Mouse (Mus musculus) liver, embryonic 15.5 days (tissue): ENCODE data around the gene Gata3. TPM values are rescaled to one million over a fixed set of nuclear protein-coding genes. Genes with fewer than 3 reads are reported as not detected.

Experiments used
- ATAC-seq: fragments of 200-750 bp; cut with Nextera tagmentation; 2 replicates; pipeline ENCODE4 v1.8.0; 2017; ENCODE audit warnings: moderate number of reproducible peaks, mild to moderate bottlenecking, moderate library complexity; ENCODE audit not compliant: insufficient read depth
- H3K27ac ChIP-seq: fragments of 300-500 bp; sonication (generic); replicated peaks from 2 replicates; pipeline ENCODE4 v1.5.1; 2015; ENCODE audit warnings: mild to moderate bottlenecking, inconsistent platforms
- H3K27me3 ChIP-seq: fragments of 300-500 bp; sonication (generic); 2 replicates; pipeline ENCODE4 v1.6.1; 2015; ENCODE audit warnings: mild to moderate bottlenecking, inconsistent platforms
- H3K36me3 ChIP-seq: fragments of 300-500 bp; sonication (generic); replicated peaks from 2 replicates; pipeline ENCODE4 v1.6.1; 2015; ENCODE audit warnings: moderate library complexity, mild to moderate bottlenecking, inconsistent platforms
- H3K4me1 ChIP-seq: fragments of 300-500 bp; sonication (generic); replicated peaks from 2 replicates; pipeline ENCODE4 v1.6.1; 2015; ENCODE audit warnings: inconsistent platforms
- H3K4me2 ChIP-seq: fragments of 300-500 bp; sonication (generic); 2 replicates; pipeline ENCODE4 v1.6.1; 2015; ENCODE audit warnings: moderate library complexity, mild to moderate bottlenecking, inconsistent platforms
- H3K4me3 ChIP-seq: fragments of 300-500 bp; sonication (generic); replicated peaks from 2 replicates; pipeline ENCODE4 v1.5.1; 2015; ENCODE audit warnings: mild to moderate bottlenecking, inconsistent platforms
- H3K9ac ChIP-seq: fragments of 300-500 bp; sonication (generic); 2 replicates; pipeline ENCODE4 v1.6.1; 2015; ENCODE audit warnings: moderate library complexity, mild to moderate bottlenecking, inconsistent platforms
- H3K9me3 ChIP-seq: fragments of 300-500 bp; sonication (generic); replicated peaks from 2 replicates; pipeline ENCODE4 v1.6.1; 2016; ENCODE audit warnings: inconsistent platforms
- whole genome bisulfite sequencing: fragments of 180-500 bp; shearing (Covaris S2); methylation state at CpG from one replicate; pipeline ENCODE4 v1.1.7; 2015; ENCODE audit warnings: mixed read lengths; ENCODE audit not compliant: insufficient replicate concordance; 5-methylcytosine and 5-hydroxymethylcytosine counted together
- polyA plus RNA-seq: library from polyadenylated mRNA; unstranded; fragments of >200 nt; fragmentation: Nextera tagmentation; extraction: Ambion mirVana; gene quantifications from 2 replicates; pipeline ENCODE4 v1.2.1, GENCODE M21; 2015

Gata3 gene
- polyA plus RNA-seq, 1 experiment from 2014 or later: 1.1 TPM

DNA sequence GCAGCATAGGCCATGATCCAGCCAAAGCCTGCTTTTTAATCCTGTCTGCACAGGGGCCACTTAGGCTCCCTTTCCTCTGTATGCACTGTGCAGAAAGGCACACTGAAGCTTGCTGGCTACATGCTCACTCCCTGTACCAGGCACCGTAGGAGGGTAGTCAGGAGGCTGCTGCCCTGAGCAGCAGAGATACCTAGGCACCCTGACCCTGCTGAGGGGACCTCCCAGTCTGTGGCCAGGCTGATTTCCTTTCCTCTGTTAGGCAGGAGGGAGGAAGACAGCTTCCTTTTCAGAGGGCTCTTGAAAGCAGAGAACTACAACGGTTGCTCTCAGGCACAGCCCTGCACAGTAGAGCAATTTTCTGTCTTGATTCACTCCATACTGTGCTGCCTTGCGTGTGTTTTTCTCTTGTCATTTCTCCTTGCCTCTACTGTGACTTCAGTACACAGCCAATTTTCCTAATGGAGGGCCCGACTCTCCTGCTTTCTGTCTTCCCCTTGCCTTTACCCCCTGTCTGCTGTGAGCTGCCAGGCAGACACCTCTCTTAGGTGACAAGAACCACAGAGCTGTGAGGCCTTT is 18.6 kb downstream of the Gata3 start:
- Histone ChIP-seq H3K27ac (no peak overlapping the region), H3K4me2 (no peak overlapping the region), H3K4me3 (no peak overlapping the region), H3K4me1 (peaks cover 5% of the 10 kb centered on the region; the same call in 1 of the 2 replicates), H3K27me3 (peaks cover 80% of the 10 kb centered on the region), H3K9me3 (no peaks in the 10 kb centered on the region), H3K9ac (no peak overlapping the region), H3K36me3 (no peaks in the 10 kb centered on the region)
- 16% methylated on average over 4 of the region's 4 CpGs for WGBS
- no peak for ATAC-seq

DNA sequence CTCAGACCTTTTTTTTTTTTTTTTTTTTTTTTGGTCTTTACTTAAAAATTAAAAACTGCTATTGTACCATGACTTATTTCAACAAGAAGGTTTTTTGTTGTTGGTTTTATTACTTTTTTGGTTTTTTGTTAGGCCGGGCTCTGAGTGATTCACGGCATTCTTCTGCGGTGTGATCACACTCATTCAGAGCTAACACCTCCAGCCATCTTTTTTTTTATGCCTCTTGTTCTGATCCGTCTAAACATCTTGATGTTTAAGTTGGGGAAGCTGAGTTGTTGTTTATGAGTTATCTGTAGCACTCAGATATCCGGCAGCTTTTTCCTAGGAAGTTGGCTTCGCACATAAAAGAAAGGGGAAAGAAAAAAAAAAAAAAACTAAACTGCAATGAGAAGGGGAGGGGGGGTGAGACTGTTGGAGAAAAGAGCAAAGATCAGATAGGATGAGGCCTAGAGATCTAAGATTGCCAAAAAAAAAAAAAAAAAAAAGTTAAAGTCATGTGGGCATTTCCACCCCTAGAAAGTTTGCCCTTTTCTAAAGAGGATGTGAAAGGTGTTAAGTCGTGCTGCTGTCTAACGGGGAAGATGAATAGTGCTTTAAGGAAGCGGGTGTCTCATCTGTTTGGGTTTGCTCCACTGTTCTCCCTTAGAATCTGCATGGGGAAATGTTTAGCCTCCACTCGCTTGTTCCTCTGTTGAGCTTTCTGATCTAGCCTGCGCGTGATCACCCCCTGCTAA is 22.6 kb downstream of the Gata3 start:
- WGBS: 26% methylated on average over 12 of the region's 12 CpGs
- no peak overlapping the region for H3K27ac ChIP-seq

DNA sequence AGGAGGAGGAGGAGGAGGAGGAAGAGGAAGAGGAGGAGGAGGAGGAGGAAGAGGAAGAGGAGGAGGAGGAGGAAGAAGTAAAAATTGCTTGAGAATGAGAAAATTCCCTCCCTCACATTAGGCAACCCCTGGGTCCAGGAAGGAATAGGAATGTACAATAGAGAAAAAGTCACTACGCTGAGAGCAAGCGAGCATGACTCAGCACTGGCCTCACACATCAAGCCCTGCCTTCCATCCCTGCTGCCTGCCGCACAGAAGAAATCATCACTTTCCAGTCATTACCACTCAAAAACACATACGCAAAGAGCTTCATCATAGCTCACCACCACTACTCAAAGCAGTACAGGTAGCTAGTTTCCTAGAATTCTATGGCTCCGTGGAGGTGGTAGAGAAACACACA is 29.1 kb downstream of the Gata3 start:
- Histone ChIP-seq H3K9ac (no peak overlapping the region), H3K4me1 (no peaks in the 10 kb centered on the region), H3K36me3 (no peaks in the 10 kb centered on the region), H3K27me3 (no peaks in the 10 kb centered on the region), H3K4me3 (no peak overlapping the region), H3K9me3 (no peaks in the 10 kb centered on the region), H3K27ac (no peak overlapping the region), H3K4me2 (no peak overlapping the region)
- no peak for ATAC-seq
- WGBS: 41% methylated on average over 5 of the region's 5 CpGs

More for the DNA sequence above, 22.6 kb downstream of the Gata3 start:
- H3K4me1 ChIP-seq: no peaks in the 10 kb centered on the region
- peaks cover 41% of the 10 kb centered on the region for H3K27me3 ChIP-seq
- no peak for ATAC-seq
- H3K4me2 ChIP-seq: no peak overlapping the region
- no peak overlapping the region for H3K4me3 ChIP-seq
- H3K36me3 ChIP-seq: no peaks in the 10 kb centered on the region
- H3K9ac ChIP-seq: no peak overlapping the region
- H3K9me3 ChIP-seq: no peaks in the 10 kb centered on the region

DNA sequence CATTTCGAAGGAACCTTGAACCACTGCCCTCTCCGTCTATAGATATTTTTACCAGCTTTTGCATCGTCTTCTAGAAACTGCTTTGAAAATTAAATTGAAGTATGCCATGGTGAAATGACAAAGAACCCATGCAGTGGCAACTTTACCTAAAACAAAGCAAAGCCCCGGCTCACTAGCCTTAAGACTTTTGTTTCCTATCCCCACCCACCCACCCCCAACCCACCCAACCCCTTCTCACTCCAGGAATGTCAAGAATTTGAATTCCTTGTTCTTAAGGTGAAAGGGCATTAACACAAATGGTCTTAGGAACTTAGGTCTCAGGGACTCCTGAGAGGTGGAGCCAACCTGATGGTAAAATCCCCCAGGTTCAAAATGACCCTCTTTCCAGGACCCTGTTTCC is 34.0 kb downstream of the Gata3 start:
- no peaks in the 10 kb centered on the region for H3K9me3 ChIP-seq
- H3K4me3 ChIP-seq: no peak overlapping the region
- H3K4me1 ChIP-seq: no peaks in the 10 kb centered on the region
- H3K27ac ChIP-seq: no peak overlapping the region
- WGBS: 46% methylated on average over 4 of the region's 4 CpGs
- no peak overlapping the region for H3K9ac ChIP-seq
- H3K36me3 ChIP-seq: no peaks in the 10 kb centered on the region
- no peaks in the 10 kb centered on the region for H3K27me3 ChIP-seq
- no peak for ATAC-seq
- no peak overlapping the region for H3K4me2 ChIP-seq

DNA sequence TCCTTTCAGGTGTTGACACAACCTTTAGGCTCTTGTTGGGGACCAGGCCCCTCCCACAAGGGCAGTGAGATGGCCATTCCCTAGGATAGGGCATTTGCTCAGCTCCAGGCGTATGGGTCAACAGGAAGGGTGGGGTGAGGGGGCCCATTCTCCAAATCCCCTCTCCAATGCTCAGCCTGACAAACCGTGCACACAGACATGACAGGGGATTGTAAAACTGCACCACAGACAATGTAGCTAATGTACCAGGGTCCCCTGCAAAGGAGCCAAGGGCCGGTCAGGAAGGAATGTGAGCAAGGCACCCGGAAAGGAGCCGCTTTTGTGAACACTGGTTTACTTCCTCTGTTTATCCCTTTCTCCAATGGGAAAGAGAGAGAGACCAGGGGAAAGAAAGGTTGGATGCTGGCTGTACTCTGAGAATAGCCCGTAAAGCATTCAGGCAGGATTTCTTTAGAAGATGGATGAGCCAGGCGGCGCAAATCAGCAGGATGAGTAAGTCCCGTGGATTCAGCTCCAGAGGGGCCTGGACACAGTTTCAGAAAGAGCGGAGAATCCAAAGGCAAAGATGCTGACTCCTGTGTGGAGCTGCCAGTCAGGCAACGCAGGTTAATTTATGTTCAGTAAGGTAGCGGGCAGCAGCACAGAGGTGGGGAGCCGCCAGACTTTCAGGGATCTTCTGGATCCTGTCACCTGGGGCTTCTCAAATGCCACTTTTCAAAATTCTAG is 36.8 kb downstream of the Gata3 start:
- ATAC-seq: no peak
- Histone ChIP-seq H3K4me1 (no peaks in the 10 kb centered on the region), H3K4me2 (no peak overlapping the region), H3K27me3 (no peaks in the 10 kb centered on the region), H3K27ac (no peak overlapping the region), H3K4me3 (no peak overlapping the region), H3K36me3 (no peaks in the 10 kb centered on the region), H3K9me3 (no peaks in the 10 kb centered on the region), H3K9ac (no peak overlapping the region)
- WGBS: 59% methylated on average over 13 of the region's 13 CpGs

DNA sequence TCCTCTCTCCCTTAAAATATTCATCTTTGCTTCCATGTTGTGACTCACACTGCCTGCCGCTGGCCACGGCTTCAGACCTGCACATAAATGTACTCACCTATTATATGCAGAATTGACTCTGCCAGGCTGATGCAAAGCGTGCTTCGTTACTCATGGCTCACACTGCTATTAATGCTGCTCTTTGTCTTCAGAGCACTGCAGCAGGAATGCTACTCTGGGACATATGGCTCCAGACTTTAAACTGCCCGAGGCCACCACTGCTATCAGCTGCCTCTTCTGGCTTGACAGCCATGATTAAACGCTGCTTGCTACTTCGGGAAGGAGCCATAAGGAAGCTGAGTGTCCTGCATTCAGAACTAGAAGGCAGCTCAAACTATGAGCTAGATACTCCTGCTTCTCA is 54.6 kb downstream of the Gata3 start:
- no peaks in the 10 kb centered on the region for H3K9me3 ChIP-seq
- no peak overlapping the region for H3K4me3 ChIP-seq
- H3K27ac ChIP-seq: no peak overlapping the region
- no peak overlapping the region for H3K4me2 ChIP-seq
- H3K9ac ChIP-seq: no peak overlapping the region
- ATAC-seq: no peak
- no peaks in the 10 kb centered on the region for H3K4me1 ChIP-seq
- H3K27me3 ChIP-seq: no peaks in the 10 kb centered on the region
- H3K36me3 ChIP-seq: no peaks in the 10 kb centered on the region
- WGBS: 56% methylated on average over 7 of the region's 7 CpGs

DNA sequence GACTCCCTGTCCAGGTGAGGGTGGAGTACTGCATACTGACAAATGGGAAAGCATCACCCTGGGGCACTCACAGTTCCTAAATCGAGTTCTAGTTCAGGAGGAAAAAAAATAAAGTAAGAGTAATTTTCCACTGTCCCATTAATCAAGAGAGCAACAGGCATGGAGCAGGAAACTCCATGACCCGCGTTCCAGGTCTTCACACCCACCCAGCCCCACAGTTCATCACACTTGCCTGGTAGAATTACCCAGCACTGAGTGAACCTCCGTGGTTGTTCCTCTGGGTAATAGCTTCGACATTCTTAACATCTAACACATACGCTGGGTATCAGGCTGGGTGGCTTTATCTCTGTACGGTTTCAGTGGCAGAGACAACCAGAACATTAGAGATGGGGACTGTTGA is 56.1 kb downstream of the Gata3 start:
- Histone ChIP-seq H3K9ac (no peak overlapping the region), H3K27me3 (no peaks in the 10 kb centered on the region), H3K4me1 (no peaks in the 10 kb centered on the region), H3K4me3 (no peak overlapping the region), H3K36me3 (no peaks in the 10 kb centered on the region), H3K27ac (no peak overlapping the region), H3K4me2 (no peak overlapping the region), H3K9me3 (no peaks in the 10 kb centered on the region)
- no peak for ATAC-seq
- 54% methylated on average over 7 of the region's 7 CpGs for WGBS

DNA sequence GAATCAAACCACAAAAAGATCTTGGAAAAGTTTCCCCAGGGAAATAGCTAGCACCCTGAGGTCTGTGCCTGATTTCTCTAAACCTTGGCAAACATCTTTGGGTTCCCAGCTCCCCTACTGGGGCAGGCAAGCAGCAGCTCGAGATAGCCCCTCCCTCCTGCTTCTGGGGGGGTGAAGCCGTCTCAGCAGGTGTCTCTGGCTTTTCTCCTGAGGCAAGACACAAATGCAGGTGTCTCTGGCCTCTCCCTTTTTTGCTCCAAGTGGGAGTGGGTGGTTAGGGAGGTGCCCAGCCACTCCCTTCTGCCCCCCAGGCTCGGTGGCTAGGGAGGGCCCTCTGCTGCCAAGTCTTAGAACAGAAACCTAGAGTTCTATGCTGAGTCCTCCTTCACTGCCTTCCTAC is 62.2 kb downstream of the Gata3 start:
- Histone ChIP-seq H3K4me3 (no peak overlapping the region), H3K4me1 (no peaks in the 10 kb centered on the region), H3K9ac (no peak overlapping the region), H3K36me3 (no peaks in the 10 kb centered on the region), H3K4me2 (no peak overlapping the region), H3K27ac (no peak overlapping the region), H3K27me3 (no peaks in the 10 kb centered on the region), H3K9me3 (no peaks in the 10 kb centered on the region)
- 32% methylated on average over 3 of the region's 3 CpGs for WGBS
- ATAC-seq: no peak

DNA sequence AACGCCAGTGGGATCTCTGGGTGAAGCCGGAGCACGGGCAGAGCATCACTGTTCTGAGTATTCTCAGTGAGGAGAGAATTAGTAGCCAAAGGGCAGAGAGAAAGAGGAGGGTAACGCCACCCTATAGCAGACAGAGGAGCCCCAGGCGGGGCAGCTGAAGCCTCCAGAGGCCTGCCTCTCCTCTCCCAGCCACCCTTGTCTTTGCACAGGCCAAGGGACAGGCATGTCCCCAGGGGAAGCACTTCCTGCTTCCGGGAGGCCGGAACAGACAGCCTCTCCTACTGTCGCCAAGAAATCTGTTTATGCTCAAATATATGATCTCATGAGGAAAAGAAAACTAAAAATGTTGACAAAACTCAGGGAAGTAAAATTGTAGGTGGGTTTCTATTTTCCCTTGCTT is 69.2 kb downstream of the Gata3 start:
- Histone ChIP-seq H3K36me3 (no peaks in the 10 kb centered on the region), H3K9me3 (no peaks in the 10 kb centered on the region), H3K4me2 (no peak overlapping the region), H3K4me1 (no peaks in the 10 kb centered on the region), H3K27me3 (no peaks in the 10 kb centered on the region), H3K9ac (no peak overlapping the region), H3K27ac (no peak overlapping the region), H3K4me3 (no peak overlapping the region)
- ATAC-seq: no peak
- WGBS: 62% methylated on average over 8 of the region's 8 CpGs

DNA sequence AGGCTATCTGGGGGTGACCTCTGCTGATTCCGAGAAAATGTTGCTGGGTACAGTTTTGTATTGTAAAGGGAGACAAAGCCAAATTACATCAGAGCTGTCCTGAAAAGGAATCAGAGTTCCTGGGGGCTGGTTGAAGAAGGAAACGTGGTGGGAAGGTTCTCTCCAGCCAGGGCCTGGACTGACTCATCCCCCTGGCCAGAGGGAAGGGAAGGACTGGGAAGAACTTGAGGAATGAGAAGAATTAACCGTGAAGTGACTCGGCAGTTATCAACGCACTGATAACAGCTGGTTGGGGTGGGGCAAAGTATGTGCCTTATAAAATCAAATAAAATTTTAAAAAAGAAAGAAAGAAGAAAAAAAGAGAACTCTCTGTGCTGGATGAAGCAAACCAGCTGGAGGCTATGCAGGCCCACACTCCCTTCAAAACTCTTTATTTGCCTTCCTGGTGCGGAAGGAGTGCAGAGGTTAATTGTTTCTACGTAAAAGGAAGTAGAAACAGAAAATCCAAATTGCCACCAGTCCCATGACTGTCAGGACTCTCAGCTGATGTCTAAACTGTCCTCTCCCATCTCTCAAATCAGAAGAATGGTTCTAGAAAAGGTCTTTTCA is 71.6 kb downstream of the Gata3 start:
- no peaks in the 10 kb centered on the region for H3K9me3 ChIP-seq
- no peak overlapping the region for H3K4me2 ChIP-seq
- H3K4me1 ChIP-seq: no peaks in the 10 kb centered on the region
- no peaks in the 10 kb centered on the region for H3K36me3 ChIP-seq
- H3K9ac ChIP-seq: no peak overlapping the region
- ATAC-seq: no peak
- WGBS: 50% methylated on average over 7 of the region's 7 CpGs
- no peak overlapping the region for H3K27ac ChIP-seq
- no peaks in the 10 kb centered on the region for H3K27me3 ChIP-seq
- H3K4me3 ChIP-seq: no peak overlapping the region
